Mouse (Mus musculus): ENCODE measurements at regions not wholly inside any gene's neighbourhood (a gene's known extent, or its start where the extent isn't known, plus 50 kb on each side); places are given as distances from the start of the nearest gene placed in this dataset.

GRCm38 (mm10) chr3:53393945-53394344 lies 69.2 kb downstream of the Nhlrc3 start:
- DNase-seq: no peak

GRCm38 (mm10) chr3:53381704-53382581 lies 81.2 kb downstream of the Nhlrc3 start:
- DNase-seq: no peak

- DNase-seq: no peak
Observed at GRCm38 (mm10) chr3:53379519-53380181, 83.5 kb downstream of the Nhlrc3 start.

GRCm38 (mm10) chr3:53376864-53377447 lies 86.2 kb downstream of the Nhlrc3 start:
- no peak for DNase-seq

- DNase-seq: no peak
Observed at GRCm38 (mm10) chr3:53372887-53373286, 90.2 kb downstream of the Nhlrc3 start.

GRCm38 (mm10) chr3:53371910-53372309 lies 91.2 kb downstream of the Nhlrc3 start:
- DNase-seq: peak; percentile 34

GRCm38 (mm10) chr3:53361202-53361601 lies 101.9 kb downstream of the Nhlrc3 start:
- no peak for DNase-seq

GRCm38 (mm10) chr3:53353693-53354092 lies 109.4 kb downstream of the Nhlrc3 start:
- DNase-seq: no peak

- no peak for DNase-seq
Observed at GRCm38 (mm10) chr3:53353282-53353681, 109.8 kb downstream of the Nhlrc3 start.

- no peak for DNase-seq
Observed at GRCm38 (mm10) chr3:53343638-53344037, 119.5 kb downstream of the Nhlrc3 start.

GRCm38 (mm10) chr3:53341304-53342206 lies 121.6 kb downstream of the Nhlrc3 start:
- DNase-seq: no peak

GRCm38 (mm10) chr3:53338571-53338970 lies 124.6 kb downstream of the Nhlrc3 start:
- DNase-seq: no peak

- peak; percentile 51 for DNase-seq
Observed at GRCm38 (mm10) chr3:53334051-53334450, 129.1 kb downstream of the Nhlrc3 start.

- no peak for DNase-seq
Observed at GRCm38 (mm10) chr3:53329528-53329927, 133.6 kb downstream of the Nhlrc3 start.

GRCm38 (mm10) chr3:53327424-53327823 lies 135.7 kb downstream of the Nhlrc3 start:
- no peak for DNase-seq

GRCm38 (mm10) chr3:53326967-53327366 lies 136.2 kb downstream of the Nhlrc3 start:
- DNase-seq: no peak

GRCm38 (mm10) chr3:53325080-53325479 lies 138.1 kb downstream of the Nhlrc3 start:
- no peak for DNase-seq

- no peak for DNase-seq
Observed at GRCm38 (mm10) chr3:53324386-53324785, 138.7 kb downstream of the Nhlrc3 start.

GRCm38 (mm10) chr3:53315449-53315848 lies 147.7 kb downstream of the Nhlrc3 start:
- DNase-seq: no peak

Data from cerebellum, adult 9-11 months (tissue).